Mouse (Mus musculus) midbrain, embryonic 15.5 days (tissue): ENCODE data around the gene Patj. TPM values are rescaled to one million over a fixed set of nuclear protein-coding genes. Genes with fewer than 3 reads are reported as not detected.

Experiments
- ATAC-seq: fragments of 200-750 bp; cut with Nextera tagmentation; replicated peaks from 2 replicates; pipeline ENCODE4 v1.8.0; 2017; ENCODE audit warnings: moderate TSS enrichment
- H3K27ac ChIP-seq: fragments of 300-500 bp; sonication (generic); 2 replicates; pipeline ENCODE4 v1.5.1; 2015; ENCODE audit warnings: mild to moderate bottlenecking, inconsistent platforms
- H3K27me3 ChIP-seq: fragments of 300-500 bp; sonication (generic); replicated peaks from 2 replicates; pipeline ENCODE4 v1.6.1; 2015; ENCODE audit warnings: inconsistent platforms
- H3K36me3 ChIP-seq: fragments of 300-500 bp; sonication (generic); replicated peaks from 2 replicates; pipeline ENCODE4 v1.6.1; 2015; ENCODE audit warnings: inconsistent platforms
- H3K4me1 ChIP-seq: fragments of 300-500 bp; sonication (generic); 2 replicates; pipeline ENCODE4 v1.6.1; 2015; ENCODE audit warnings: inconsistent platforms
- H3K4me2 ChIP-seq: fragments of 300-500 bp; sonication (generic); 2 replicates; pipeline ENCODE4 v1.6.1; 2015; ENCODE audit warnings: inconsistent platforms, mild to moderate bottlenecking, moderate library complexity
- H3K4me3 ChIP-seq: fragments of 300-500 bp; sonication (generic); 2 replicates; pipeline ENCODE4 v1.5.1; 2015; ENCODE audit warnings: mild to moderate bottlenecking, inconsistent platforms
- H3K9ac ChIP-seq: fragments of 300-500 bp; sonication (generic); 2 replicates; pipeline ENCODE4 v1.6.1; 2015; ENCODE audit warnings: mild to moderate bottlenecking, inconsistent platforms
- H3K9me3 ChIP-seq: fragments of 300-500 bp; sonication (generic); 2 replicates; pipeline ENCODE4 v1.6.1; 2016; ENCODE audit warnings: inconsistent platforms
- WGBS: fragments of 180-500 bp; shearing (Covaris S2); methylation state at CpG from one replicate; pipeline ENCODE4 v1.1.7; 2015; ENCODE audit warnings: mixed read lengths; 5-methylcytosine and 5-hydroxymethylcytosine counted together
- polyA plus RNA-seq: library from polyadenylated mRNA; unstranded; fragments of >200 nt; fragmentation: Nextera tagmentation; extraction: Ambion mirVana; gene quantifications from 2 replicates; pipeline ENCODE4 v1.2.1, GENCODE M21; 2015

The Patj gene
- polyA plus RNA-seq, 1 experiment from 2014 or later = 9.5 TPM

GRCm38 (mm10) chr4:98489386-98489785 lies 93.8 kb downstream of the Patj start:
- ATAC-seq = no peak
- Histone ChIP-seq H3K27me3 (no peaks in the 10 kb centered on the region), H3K9me3 (no peaks in the 10 kb centered on the region), H3K36me3 (no peaks in the 10 kb centered on the region), H3K4me2 (no peak overlapping the region), H3K9ac (no peak overlapping the region), H3K27ac (no peak overlapping the region), H3K4me3 (no peak overlapping the region), H3K4me1 (no peaks in the 10 kb centered on the region)
- 66% methylated on average over 1 of the region's 1 CpGs for WGBS

GRCm38 (mm10) chr4:98498341-98498740 lies 102.8 kb downstream of the Patj start:
- WGBS = 87% methylated on average over 4 of the region's 4 CpGs
- Histone ChIP-seq H3K9me3 (no peaks in the 10 kb centered on the region), H3K36me3 (no peaks in the 10 kb centered on the region), H3K27ac (no peak overlapping the region), H3K27me3 (no peaks in the 10 kb centered on the region), H3K4me3 (no peak overlapping the region), H3K9ac (no peak overlapping the region), H3K4me1 (no peaks in the 10 kb centered on the region), H3K4me2 (no peak overlapping the region)
- no peak for ATAC-seq

GRCm38 (mm10) chr4:98500182-98500581 lies 104.6 kb downstream of the Patj start:
- no peak overlapping the region for H3K27ac ChIP-seq
- H3K4me2 ChIP-seq = no peak overlapping the region
- H3K4me3 ChIP-seq = no peak overlapping the region
- no peak overlapping the region for H3K9ac ChIP-seq
- H3K27me3 ChIP-seq = no peaks in the 10 kb centered on the region
- no peak for ATAC-seq
- H3K4me1 ChIP-seq = no peaks in the 10 kb centered on the region
- WGBS = 74% methylated on average over 5 of the region's 5 CpGs
- no peaks in the 10 kb centered on the region for H3K9me3 ChIP-seq
- H3K36me3 ChIP-seq = no peaks in the 10 kb centered on the region

GRCm38 (mm10) chr4:98500875-98501274 lies 105.3 kb downstream of the Patj start:
- Histone ChIP-seq H3K4me1 (no peaks in the 10 kb centered on the region), H3K9me3 (no peaks in the 10 kb centered on the region), H3K9ac (no peak overlapping the region), H3K27me3 (no peaks in the 10 kb centered on the region), H3K4me3 (no peak overlapping the region), H3K27ac (no peak overlapping the region), H3K4me2 (no peak overlapping the region), H3K36me3 (no peaks in the 10 kb centered on the region)
- 81% methylated on average over 2 of the region's 2 CpGs for WGBS
- no peak for ATAC-seq

- Histone ChIP-seq H3K27me3 (no peaks in the 10 kb centered on the region), H3K9me3 (no peaks in the 10 kb centered on the region), H3K36me3 (no peaks in the 10 kb centered on the region), H3K27ac (no peak overlapping the region), H3K4me2 (no peak overlapping the region), H3K9ac (no peak overlapping the region), H3K4me1 (no peaks in the 10 kb centered on the region), H3K4me3 (no peak overlapping the region)
- WGBS = 66% methylated on average over 3 of the region's 3 CpGs
- no peak for ATAC-seq
Measured at GRCm38 (mm10) chr4:98504743-98505142, 109.2 kb downstream of the Patj start.

GRCm38 (mm10) chr4:98508471-98509271 lies 113.1 kb downstream of the Patj start:
- no peak for ATAC-seq
- Histone ChIP-seq H3K36me3 (no peaks in the 10 kb centered on the region), H3K27ac (no peak overlapping the region), H3K4me1 (no peaks in the 10 kb centered on the region), H3K27me3 (no peaks in the 10 kb centered on the region), H3K9me3 (no peaks in the 10 kb centered on the region), H3K4me3 (no peak overlapping the region), H3K4me2 (no peak overlapping the region), H3K9ac (no peak overlapping the region)
- 79% methylated on average over 11 of the region's 11 CpGs for WGBS

GRCm38 (mm10) chr4:98509939-98510338 lies 114.4 kb downstream of the Patj start:
- Histone ChIP-seq H3K9me3 (no peaks in the 10 kb centered on the region), H3K36me3 (no peaks in the 10 kb centered on the region), H3K4me1 (no peaks in the 10 kb centered on the region), H3K9ac (no peak overlapping the region), H3K4me2 (no peak overlapping the region), H3K4me3 (no peak overlapping the region), H3K27ac (no peak overlapping the region), H3K27me3 (no peaks in the 10 kb centered on the region)
- ATAC-seq = no peak
- 84% methylated on average over 5 of the region's 5 CpGs for WGBS

- Histone ChIP-seq H3K9ac (no peak overlapping the region), H3K4me3 (no peak overlapping the region), H3K36me3 (no peaks in the 10 kb centered on the region), H3K4me2 (no peak overlapping the region), H3K27ac (no peak overlapping the region), H3K4me1 (no peaks in the 10 kb centered on the region), H3K27me3 (no peaks in the 10 kb centered on the region), H3K9me3 (no peaks in the 10 kb centered on the region)
- peak; percentile 68 for ATAC-seq
- 69% methylated on average over 2 of the region's 2 CpGs for WGBS
Measured at GRCm38 (mm10) chr4:98511296-98511695, 115.7 kb downstream of the Patj start.

- Histone ChIP-seq H3K4me2 (no peak overlapping the region), H3K4me3 (no peak overlapping the region), H3K9ac (no peak overlapping the region), H3K4me1 (no peaks in the 10 kb centered on the region), H3K9me3 (no peaks in the 10 kb centered on the region), H3K36me3 (no peaks in the 10 kb centered on the region), H3K27ac (no peak overlapping the region), H3K27me3 (no peaks in the 10 kb centered on the region)
- 82% methylated on average over 10 of the region's 10 CpGs for WGBS
- 0 out of 2 replicates have a peak, but pooled peaks have one; percentile 17 for ATAC-seq
Measured at GRCm38 (mm10) chr4:98511964-98512743, 116.6 kb downstream of the Patj start.

- Histone ChIP-seq H3K9ac (no peak overlapping the region), H3K4me1 (no peaks in the 10 kb centered on the region), H3K36me3 (no peaks in the 10 kb centered on the region), H3K27me3 (no peaks in the 10 kb centered on the region), H3K9me3 (no peaks in the 10 kb centered on the region), H3K27ac (no peak overlapping the region), H3K4me2 (no peak overlapping the region), H3K4me3 (no peak overlapping the region)
- WGBS = 82% methylated on average over 6 of the region's 6 CpGs
- no peak for ATAC-seq
Measured at GRCm38 (mm10) chr4:98520492-98520891, 124.9 kb downstream of the Patj start.

- Histone ChIP-seq H3K9me3 (no peaks in the 10 kb centered on the region), H3K27ac (no peak overlapping the region), H3K4me1 (no peaks in the 10 kb centered on the region), H3K4me3 (no peak overlapping the region), H3K36me3 (no peaks in the 10 kb centered on the region), H3K27me3 (no peaks in the 10 kb centered on the region), H3K4me2 (no peak overlapping the region), H3K9ac (no peak overlapping the region)
- ATAC-seq = no peak
- 90% methylated on average over 10 of the region's 10 CpGs for WGBS
Measured at GRCm38 (mm10) chr4:98524525-98524924, 128.9 kb downstream of the Patj start.

- H3K36me3 ChIP-seq = no peaks in the 10 kb centered on the region
- H3K4me3 ChIP-seq = no peak overlapping the region
- H3K4me1 ChIP-seq = no peaks in the 10 kb centered on the region
- no peaks in the 10 kb centered on the region for H3K27me3 ChIP-seq
- no peaks in the 10 kb centered on the region for H3K9me3 ChIP-seq
- no peak for ATAC-seq
- H3K4me2 ChIP-seq = no peak overlapping the region
- WGBS = 87% methylated on average over 3 of the region's 3 CpGs
- H3K9ac ChIP-seq = no peak overlapping the region
- no peak overlapping the region for H3K27ac ChIP-seq
Measured at GRCm38 (mm10) chr4:98535446-98535845, 139.9 kb downstream of the Patj start.
